Mouse (Mus musculus): ENCODE measurements at regions not wholly inside any gene's neighbourhood (a gene's known extent, or its start where the extent isn't known, plus 50 kb on each side); places are given as distances from the start of the nearest gene placed in this dataset.
A peak's percentile ranks its signal among the peaks of the same experiment; 100 is the strongest.

DNA sequence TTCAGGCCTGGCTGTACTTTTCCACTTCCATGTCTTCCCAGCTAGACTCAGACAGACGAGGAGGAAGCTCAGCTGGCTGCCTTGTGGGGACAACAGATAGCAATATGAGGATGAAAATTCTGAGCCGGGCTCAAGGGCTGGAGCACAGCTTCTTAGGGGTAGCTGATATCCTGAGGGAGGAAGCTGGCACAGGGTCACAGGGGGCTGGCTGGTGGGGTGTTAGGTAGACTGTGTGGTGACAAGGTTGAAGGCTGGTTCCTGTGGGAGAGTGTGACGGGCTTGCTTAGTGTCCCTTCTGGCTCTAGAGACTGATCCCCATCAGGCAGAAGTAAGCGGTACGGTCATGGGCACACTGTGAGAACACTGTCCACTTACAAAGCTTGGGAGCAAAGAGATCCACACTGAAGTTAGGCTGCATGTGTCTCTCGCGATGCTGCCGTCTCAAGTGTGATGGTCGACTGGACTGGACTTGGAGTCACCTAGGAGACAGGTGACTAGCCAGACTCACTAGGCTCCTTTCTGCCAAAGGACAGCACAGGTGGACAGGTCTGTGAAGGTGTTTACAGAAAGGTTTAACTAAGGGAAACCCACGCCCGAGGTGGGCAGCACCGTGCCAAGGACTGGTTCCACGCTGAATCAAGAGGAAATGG, 111.1 kb upstream of the S1pr3 start:
- no peak for DNase-seq (ENCODE audit: low read depth, low spot score)

DNA sequence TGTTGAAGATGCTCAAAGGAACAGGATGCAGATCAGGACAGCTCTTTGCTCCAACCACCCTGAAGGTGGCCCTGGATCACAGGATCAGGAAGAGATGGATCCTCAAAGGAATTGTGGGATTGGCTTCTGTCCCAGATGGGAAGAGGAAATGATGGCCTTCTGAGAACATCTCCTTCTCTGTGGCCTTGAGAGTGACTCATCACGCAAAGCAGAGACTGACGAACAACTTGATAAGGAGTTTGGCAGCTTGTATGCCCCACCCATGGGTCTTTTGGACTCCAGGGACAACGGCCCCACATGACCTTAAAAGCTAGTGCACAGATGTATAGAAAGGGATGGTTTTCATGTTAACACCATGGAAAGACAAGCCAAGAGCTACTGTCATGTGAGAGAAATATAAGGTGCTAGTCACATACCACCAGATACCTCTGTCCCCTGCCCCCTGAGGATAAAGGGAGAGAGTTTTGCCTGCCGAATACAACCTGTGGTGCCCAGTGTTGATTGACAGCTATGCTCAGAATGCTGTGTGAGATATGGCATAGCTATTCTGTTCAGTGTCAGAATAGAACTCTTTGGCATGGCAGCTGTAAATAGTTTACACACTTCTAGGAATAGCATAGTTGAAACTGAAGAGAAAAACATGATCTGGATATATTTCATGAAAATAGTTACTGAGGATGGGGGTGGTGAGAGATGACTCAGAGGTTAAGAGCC, 109.2 kb upstream of the S1pr3 start:
- DNase-seq (ENCODE audit: low read depth, low spot score): no peak

DNA sequence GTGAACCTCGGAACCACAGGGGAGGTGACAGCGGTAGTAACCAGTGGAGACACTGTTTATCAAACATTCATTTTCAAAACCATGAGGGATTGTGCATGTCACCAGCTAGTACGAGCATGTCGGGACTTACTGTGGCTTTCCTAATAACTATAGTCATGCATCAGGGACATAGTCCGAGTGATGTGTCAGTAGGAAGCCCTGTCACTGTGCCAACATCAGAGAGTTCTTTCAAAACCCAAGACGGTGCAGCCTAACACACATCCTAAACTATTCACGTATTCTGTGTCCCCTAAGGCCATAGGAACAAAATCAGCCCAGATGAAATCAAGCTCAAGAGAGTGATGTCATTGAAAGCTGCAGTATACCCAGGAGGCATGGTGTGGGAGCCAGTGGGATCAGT, 107.0 kb upstream of the S1pr3 start:
- DNase-seq (ENCODE audit: low read depth, low spot score): no peak

DNA sequence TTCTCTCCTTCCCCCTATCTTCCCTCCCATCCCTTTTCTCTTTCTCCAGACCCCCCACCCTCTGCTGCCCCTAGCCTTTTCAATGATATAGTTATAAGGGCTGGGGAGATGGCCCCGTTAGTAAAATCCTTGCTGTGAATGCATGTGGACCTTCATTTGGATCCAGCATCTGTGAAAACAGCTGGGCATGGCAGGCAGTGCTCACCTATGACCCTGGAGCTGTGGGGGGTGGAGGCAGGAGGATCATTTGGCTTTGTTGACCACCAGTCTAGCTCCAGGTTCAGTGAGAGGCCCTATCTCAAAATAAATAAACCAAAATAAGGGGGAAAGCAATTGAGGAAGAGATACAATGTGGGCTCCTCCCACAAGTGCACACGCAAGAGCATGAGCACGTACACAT, 105.3 kb upstream of the S1pr3 start:
- DNase-seq (ENCODE audit: low read depth, low spot score): no peak

DNA sequence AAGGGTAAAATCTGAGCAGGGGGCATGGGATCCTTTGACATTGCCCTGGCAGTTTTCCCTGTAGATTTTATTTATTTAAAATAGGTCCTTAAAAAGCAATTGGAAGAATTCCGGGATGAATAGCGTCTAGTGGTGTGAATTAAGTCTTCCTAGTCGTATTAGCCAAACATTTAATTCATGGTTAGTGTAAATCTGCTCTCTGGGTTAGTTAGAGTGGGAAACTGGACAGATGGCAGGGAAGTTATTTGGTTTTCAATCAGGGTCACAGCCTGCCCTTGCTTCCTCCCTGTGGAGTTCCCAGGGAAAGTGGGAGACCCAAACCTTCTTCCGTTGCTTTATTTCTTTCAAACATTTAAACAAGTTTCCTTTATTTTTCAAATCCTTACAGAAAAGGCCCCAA, 103.8 kb upstream of the S1pr3 start:
- DNase-seq (ENCODE audit: low read depth, low spot score): no peak

DNA sequence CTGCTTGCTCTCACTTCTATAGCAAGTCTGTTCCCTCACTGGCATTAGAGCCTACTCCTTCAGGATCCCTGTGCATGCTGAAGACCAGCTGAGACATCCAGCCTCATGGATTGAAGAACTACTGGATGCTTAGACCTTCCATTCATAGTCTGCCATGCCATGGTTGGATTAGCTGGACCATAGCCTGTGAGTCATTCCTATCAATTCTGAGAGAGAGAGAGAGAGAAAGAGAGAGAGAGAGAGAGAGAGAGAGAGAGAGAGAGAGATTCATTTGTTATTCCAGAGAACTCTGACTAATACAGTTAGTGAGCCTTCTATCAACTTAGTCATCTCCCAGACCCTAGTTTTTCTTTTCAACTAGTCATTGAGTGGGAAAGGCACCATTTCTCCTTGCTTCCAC, 99.0 kb upstream of the S1pr3 start:
- DNase-seq (ENCODE audit: low read depth, low spot score): no peak

DNA sequence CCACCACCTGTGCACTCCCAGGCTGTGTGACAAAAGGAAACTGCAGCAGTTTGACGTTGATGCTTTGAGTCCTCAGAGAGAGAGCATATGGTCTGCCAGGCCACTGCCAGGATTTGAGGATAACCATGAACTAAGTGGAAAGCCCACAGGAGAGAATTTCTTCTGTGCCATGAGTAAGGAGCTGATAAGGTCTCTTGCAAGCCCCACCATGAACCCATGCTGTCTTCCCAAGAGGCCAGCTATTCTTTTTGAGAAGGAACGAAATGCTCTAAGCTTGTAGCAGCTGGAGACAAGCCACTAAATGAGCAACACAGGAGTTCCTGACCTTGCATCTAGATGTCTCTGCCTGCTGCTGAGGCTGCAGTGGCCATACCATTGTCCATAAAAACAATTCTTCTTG, 98.4 kb upstream of the S1pr3 start:
- DNase-seq (ENCODE audit: low read depth, low spot score): no peak

DNA sequence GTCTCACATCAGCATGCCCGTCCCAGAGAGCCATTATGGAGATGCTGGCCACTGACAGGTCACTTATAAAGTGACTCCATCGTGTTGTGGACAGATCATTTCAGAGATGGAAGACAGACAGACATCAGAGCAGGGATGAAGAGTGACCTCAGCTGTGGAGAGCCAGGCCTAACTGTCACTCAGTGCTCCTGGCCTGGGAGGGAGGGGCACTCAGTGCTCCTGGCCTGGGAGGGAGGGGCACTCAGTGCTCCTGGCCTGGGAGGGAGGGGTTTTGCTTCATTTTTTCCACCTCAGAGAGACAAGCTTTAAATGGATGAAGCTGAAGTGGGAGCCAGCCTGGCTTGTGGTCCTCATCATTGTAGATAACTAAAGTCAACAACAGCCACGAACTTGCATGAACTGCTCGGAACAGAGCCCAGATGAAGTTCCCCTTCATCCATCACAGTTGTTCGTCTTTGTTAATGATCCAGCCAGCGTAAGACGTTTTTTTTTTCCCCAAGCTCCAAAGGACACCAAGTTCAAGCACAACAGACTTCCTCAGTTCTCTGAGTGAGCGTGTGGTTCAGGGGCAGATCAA, 96.7 kb upstream of the S1pr3 start:
- no peak for DNase-seq (ENCODE audit: low read depth, low spot score)

DNA sequence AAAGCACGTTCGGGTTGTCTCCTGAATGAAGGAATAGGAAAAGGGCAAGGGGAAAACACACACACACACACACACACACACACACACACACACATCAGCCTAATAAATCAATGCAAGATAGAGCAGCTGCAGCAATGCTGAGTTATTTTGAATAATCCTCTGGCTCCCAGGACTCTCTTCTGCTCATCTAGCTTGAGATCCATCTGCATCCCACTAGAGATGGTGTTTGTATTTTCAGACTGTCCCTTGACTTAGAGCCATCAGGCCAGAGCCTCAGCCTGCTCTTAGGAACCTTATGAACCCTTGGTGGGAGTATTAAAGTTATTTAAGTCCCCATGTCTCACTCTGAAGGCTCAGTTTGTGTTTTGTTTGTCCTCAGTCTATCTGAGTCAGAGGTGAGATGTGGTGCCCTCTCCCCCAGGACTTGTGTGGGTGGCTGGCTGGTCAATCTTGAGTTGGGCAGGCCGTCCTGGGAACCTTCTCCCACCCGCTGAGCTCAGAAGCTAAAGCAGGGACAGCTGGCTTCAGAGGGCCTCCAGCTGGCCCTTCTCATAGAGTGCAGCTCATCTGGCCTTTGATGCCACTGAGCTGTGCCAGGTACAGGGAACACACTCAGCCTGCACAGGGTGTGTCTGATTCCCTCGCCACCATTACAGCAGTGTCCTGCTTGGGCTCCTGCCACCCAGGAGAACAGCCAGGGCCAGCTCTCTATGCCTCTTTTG, 95.1 kb upstream of the S1pr3 start:
- no peak for DNase-seq (ENCODE audit: low read depth, low spot score)

DNA sequence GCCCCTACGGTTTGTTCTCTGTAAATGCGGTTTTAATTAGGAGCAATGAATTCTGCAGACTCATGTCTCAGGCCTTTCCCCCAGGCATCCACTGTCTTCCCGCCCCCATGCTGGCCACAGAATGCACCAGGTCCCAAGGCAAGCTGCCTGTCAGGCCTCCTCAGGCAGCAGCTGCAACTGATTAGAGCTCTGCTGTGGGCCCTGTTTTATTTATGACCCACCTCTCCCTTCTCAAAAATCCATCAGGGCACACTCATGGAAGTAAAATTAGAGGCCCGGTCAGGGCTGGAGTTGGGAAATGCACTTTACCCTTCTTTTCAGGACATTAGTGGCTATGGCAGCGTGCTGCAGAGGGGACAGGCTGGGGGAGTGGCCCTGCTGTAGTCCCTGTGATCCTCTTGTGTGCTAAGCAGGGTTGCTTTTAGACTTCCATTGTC, 93.9 kb upstream of the S1pr3 start:
- peak; percentile 22 for DNase-seq (ENCODE audit: low read depth, low spot score)

DNA sequence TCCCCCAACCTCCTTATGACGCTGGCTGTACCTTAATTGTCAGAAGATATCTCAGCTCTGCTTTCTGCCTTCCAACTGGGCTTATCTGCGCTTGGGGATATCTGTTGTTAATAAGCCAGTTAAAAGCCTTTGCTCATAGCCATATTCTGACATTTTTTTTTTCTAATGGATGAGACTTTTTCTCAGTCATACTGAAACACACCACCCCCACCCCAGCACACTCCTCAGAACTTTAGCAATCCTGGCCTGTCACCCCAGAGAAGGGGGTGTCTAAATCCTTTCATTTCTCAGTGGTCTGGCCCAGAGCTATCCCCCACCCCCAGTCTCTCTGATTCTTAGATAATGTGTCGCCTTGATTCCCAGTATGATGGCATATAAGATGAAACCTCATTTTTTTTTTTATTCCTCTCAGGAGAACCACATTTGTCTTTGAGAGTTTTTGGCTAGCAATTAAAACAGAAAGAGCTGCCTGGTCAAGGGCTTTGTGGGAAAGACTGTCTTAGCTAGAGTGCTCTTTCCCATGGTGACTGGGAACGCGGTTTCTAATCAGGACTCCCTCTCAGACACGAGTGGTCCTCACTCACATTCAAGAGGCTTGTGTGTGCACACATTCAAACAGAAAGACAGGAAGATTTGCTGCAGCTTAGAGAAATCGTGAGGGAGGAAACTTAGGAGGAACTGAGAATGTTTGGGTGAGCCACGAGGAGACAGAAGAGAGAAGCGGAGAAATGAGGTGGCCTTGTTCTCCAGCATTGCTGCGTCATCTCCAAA, 93.2 kb upstream of the S1pr3 start:
- no peak for DNase-seq (ENCODE audit: low read depth, low spot score)

DNA sequence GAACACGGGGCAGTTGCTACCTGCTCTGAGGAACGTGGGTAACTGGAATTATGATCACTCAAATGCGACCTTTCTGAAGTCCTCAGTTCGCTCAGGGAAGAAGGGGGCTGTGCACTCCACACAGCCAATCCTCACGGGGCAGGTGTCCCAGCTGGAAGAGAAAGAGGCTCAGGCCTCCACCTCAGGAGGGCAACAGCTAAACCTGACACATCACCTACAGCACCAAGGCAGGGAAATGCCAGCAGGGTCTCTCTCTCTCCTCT, 92.7 kb upstream of the S1pr3 start:
- no peak for DNase-seq (ENCODE audit: low read depth, low spot score)

DNA sequence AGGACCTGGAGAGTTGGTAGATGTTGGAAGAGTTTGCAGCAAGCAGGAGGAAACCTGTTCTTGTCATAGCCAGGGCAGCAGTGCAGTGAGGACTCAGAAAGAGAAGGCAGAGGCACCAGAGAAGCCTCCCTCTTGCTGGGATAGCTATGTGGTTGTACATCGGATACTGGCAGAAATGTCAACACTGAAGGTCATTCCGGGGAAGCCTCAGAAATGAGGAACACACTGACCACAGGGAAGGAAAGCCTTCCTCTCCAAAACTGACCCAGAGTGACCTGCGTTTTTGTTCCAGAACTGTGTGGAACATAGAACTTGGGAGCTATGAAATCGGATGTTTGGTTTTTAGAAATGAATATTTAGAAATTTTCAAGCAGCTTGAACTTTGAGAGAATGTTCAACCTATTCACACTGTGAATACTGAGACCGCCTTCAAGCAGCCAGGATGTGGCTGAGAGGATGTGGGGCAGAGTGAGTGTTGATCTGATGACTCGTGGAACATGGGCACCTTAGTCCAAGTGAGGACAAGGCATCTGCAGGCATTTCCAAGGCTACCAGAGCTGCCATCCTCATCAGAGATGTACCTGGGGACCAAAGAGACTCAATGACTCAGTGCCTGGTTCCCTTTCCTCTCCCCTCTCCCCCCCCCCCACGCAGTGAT, 85.3 kb upstream of the S1pr3 start:
- DNase-seq (ENCODE audit: low read depth, low spot score): no peak

DNA sequence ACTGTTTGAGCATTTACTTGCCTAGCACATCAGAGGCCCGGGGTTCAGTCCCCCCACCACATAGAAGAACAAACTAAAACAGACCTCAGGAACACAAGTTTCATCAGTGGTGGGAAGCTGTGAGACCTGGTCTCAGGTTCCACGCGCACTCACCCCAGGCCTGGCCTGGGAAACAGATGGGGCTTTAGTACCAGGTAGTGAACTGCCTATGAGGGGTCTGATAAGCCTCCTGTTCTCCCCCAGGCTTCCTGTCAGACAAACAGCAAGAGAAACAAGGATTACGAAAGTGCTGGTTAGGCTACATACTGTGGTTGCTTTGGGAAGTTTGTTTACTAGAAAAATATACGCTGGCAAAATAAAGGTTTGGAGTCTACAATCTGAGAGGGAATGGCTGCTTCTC, 83.7 kb upstream of the S1pr3 start:
- no peak for DNase-seq (ENCODE audit: low read depth, low spot score)

DNA sequence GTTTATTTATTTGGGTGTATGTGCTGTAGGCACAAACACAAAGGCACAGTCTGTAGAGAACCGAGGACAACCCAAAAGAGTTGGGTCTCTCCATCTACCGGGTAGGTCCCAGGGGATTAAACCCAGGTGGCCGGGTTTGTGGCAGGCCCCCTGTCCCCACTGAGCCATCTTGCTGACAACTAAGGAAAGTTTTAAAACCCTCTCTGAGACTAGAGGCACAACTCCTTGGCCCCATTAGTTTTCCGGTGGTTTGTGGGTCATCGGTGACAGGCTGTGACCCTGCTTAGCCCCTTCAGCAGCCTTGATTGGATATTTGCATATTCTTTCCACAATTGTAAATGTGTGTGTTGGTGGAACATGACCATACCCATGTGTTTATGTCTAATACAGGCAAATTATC, 83.1 kb upstream of the S1pr3 start:
- no peak for DNase-seq (ENCODE audit: low read depth, low spot score)

DNA sequence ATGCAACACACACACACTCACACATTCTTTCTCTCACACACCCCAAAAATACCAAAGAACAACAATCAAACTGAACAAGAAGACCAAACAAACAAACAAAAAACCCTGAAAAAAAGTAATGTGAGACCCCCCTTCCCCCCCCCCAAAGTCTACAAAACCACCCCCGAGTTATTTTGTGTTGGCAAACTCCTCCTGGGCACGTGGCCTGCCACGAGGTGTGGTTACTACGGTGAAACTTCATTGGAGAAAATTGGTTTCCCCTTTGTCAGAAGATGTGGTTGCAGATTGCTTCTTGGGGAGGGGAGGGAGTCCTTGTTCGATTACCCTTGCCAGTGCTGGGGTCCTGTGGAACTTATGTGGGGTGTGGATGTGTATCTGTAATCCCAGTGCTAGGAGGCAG, 82.3 kb upstream of the S1pr3 start:
- no peak for DNase-seq (ENCODE audit: low read depth, low spot score)

DNA sequence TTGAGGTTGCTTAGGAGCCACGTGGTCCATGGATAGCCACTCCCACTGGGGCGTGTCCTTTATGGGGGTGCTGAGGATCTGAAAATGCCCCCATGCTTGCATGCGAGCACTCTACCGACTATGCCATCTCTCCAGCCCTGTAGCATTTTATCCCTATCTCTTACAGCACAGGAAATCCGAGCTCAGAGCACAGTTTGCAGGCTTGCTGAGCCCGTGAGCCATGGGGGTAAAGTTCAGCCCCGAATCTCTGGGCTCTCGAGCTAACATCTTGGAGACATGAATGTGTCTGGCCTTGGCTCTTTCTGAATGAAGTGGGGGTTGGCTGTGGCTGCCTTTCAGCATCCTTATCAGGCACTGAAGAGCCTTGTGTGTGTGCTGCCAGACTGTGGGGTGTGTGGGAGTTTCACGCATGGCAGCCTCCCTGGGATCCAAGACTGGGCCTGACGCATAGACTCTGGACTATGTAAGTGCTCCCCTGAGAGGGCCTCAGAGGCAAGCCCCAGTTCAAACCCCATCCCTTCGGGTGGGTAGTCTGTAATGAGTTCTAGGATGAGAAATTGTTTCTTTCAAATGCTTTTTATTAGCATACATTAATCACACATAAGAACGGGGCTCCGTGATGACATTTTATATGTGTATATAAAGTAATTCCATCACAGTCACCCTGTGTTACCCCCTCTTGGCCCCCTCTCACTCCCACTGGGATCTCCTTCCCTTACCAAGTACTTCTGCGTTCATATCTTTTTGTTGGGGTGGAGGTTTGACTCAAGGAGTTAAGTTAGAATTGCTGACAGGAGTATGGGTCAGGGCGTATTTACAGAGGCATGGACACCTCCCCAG, 80.1 kb upstream of the S1pr3 start:
- no peak for DNase-seq (ENCODE audit: low read depth, low spot score)

DNA sequence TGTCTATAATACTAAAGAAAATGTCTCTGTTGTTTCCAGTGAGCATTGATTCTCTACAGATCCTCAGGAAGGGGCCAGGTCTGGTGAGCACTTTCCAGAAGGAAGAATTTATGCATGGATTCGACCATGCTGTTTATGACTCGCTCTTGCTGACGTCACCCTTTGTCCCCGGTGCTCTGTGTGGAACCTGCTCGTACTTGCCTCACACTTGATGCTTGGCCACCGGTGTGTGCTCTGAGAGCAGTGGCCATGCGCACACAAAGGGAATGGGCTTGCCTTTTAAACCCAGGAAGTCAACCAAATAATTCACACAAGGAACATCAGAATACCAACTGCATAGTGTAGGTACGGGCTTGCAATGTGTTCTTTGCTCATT, 79.5 kb upstream of the S1pr3 start:
- no peak for DNase-seq (ENCODE audit: low read depth, low spot score)

DNA sequence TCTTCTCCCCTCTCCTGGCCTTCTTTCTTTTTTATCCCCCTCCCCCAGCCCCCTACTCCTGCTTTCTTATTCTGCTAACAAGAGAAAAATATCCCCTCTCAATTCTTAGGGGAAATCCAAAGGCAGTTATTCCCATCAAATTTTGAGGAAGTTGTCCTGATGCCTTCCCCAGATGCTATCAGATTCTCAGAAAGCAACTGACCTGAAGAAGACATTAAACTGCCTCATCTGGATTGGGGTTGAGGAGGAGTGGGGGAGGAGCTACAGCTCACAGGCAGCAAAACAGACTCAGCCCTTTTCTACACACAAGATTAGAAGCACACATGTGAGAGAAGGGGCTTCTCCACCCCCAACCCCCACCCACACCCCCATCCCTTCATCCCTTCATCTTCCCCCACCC, 78.7 kb upstream of the S1pr3 start:
- DNase-seq (ENCODE audit: low read depth, low spot score): no peak

DNA sequence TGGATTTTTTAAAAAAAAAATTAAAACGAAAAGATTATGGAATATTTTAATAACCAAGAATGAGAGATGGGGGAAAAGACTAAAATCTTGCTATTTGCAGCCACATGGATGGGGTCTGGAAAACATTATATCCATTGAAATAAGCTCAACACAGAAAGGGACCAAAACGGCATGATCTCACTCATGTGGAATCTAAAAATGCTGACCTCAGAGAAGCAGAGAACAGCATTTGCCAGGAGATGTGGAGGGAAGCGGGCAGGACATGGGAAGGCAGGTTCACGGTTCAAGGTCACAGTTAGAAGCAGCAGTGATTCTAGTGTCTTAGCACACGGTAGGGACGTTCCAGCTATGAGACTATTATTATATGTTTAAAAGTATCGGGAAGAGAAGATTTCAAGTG, 76.2 kb upstream of the S1pr3 start:
- no peak for DNase-seq (ENCODE audit: low read depth, low spot score)

DNA sequence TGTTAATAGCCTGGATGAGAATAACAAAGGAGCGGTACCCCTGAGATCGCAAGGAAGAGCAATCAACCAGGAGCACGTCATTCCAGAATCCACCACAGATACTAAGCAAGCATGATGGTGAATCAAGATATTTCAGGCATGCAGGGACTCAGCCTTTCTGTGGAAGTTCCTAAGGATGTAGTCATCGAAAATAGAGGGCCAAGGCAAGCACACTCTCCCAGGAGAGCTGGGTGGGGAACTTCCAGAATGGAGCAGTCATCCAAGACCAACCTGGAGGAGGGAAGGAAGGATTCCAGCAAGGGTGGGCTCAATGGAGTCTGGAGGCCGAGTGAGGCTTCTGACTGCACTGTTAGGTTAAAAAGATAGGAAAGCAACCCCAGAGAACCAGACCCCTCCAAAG, 75.0 kb upstream of the S1pr3 start:
- DNase-seq (ENCODE audit: low read depth, low spot score): no peak
